Mouse (Mus musculus): ENCODE measurements at regions not wholly inside any gene's neighbourhood (a gene's known extent, or its start where the extent isn't known, plus 50 kb on each side); places are given as distances from the start of the nearest gene placed in this dataset.

- 62% methylated on average over 4 of the region's 4 CpGs for WGBS
- DNase-seq, result no peak
- H3K27me3 ChIP-seq (ENCODE audit: control insufficient read depth, insufficient read depth, low read length), result no peaks in the 10 kb centered on the region
- H3K27ac ChIP-seq (ENCODE audit: insufficient read depth, low read length), result no peak overlapping the region
- no peak for TF ChIP-seq POLR2A (IDR thresholded peaks at IDR 0.05; ENCODE audit: borderline replicate concordance, insufficient read depth, low read length)
- TF ChIP-seq CTCF (IDR thresholded peaks at IDR 0.05; ENCODE audit: borderline replicate concordance, insufficient read depth, low read depth, low read length), result no peak
- no peak overlapping the region for H3K4me3 ChIP-seq (replicated peaks; ENCODE audit: insufficient read depth, low read depth, low read length)
- no peaks in the 10 kb centered on the region for H3K4me1 ChIP-seq (ENCODE audit: control insufficient read depth, insufficient read depth, low read length)
Observed at GRCm38 (mm10) chr2:137594509-137594908, 478.1 kb upstream of the Jag1 start.

- WGBS, result 72% methylated on average over 1 of the region's 1 CpGs
- no peaks in the 10 kb centered on the region for H3K4me1 ChIP-seq (ENCODE audit: control insufficient read depth, insufficient read depth, low read length)
- H3K27ac ChIP-seq (ENCODE audit: insufficient read depth, low read length), result no peak overlapping the region
- TF ChIP-seq CTCF (IDR thresholded peaks at IDR 0.05; ENCODE audit: borderline replicate concordance, insufficient read depth, low read depth, low read length), result no peak
- no peak for TF ChIP-seq POLR2A (IDR thresholded peaks at IDR 0.05; ENCODE audit: borderline replicate concordance, insufficient read depth, low read length)
- no peak for DNase-seq
- H3K4me3 ChIP-seq (replicated peaks; ENCODE audit: insufficient read depth, low read depth, low read length), result no peak overlapping the region
- no peaks in the 10 kb centered on the region for H3K27me3 ChIP-seq (ENCODE audit: control insufficient read depth, insufficient read depth, low read length)
Observed at GRCm38 (mm10) chr2:137591551-137591950, 475.1 kb upstream of the Jag1 start.

GRCm38 (mm10) chr2:137581491-137581890, 465.0 kb upstream of the Jag1 start:
- H3K4me1 ChIP-seq (ENCODE audit: control insufficient read depth, insufficient read depth, low read length), result no peaks in the 10 kb centered on the region
- H3K4me3 ChIP-seq (replicated peaks; ENCODE audit: insufficient read depth, low read depth, low read length), result no peak overlapping the region
- 20% methylated on average over 2 of the region's 2 CpGs for whole genome bisulfite sequencing
- no peaks in the 10 kb centered on the region for H3K27me3 ChIP-seq (ENCODE audit: control insufficient read depth, insufficient read depth, low read length)
- DNase-seq, result no peak
- no peak overlapping the region for H3K27ac ChIP-seq (ENCODE audit: insufficient read depth, low read length)
- no peak for TF ChIP-seq CTCF (IDR thresholded peaks at IDR 0.05; ENCODE audit: borderline replicate concordance, insufficient read depth, low read depth, low read length)
- TF ChIP-seq POLR2A (IDR thresholded peaks at IDR 0.05; ENCODE audit: borderline replicate concordance, insufficient read depth, low read length), result no peak

- Histone ChIP-seq H3K27me3 (ENCODE audit: control insufficient read depth, insufficient read depth, low read length) (no peaks in the 10 kb centered on the region), H3K27ac (ENCODE audit: insufficient read depth, low read length) (no peak overlapping the region), H3K4me3 (replicated peaks; ENCODE audit: insufficient read depth, low read depth, low read length) (no peak overlapping the region), H3K4me1 (ENCODE audit: control insufficient read depth, insufficient read depth, low read length) (no peaks in the 10 kb centered on the region)
- no peak for DNase-seq
- 19% methylated on average over 3 of the region's 3 CpGs for WGBS
- no peak for TF ChIP-seq CTCF (IDR thresholded peaks at IDR 0.05; ENCODE audit: borderline replicate concordance, insufficient read depth, low read depth, low read length)
- TF ChIP-seq POLR2A (IDR thresholded peaks at IDR 0.05; ENCODE audit: borderline replicate concordance, insufficient read depth, low read length), result no peak
Observed at GRCm38 (mm10) chr2:137575750-137576149, 459.3 kb upstream of the Jag1 start.

- H3K27ac ChIP-seq (ENCODE audit: insufficient read depth, low read length), result no peak overlapping the region
- no peak for DNase-seq
- no peaks in the 10 kb centered on the region for H3K27me3 ChIP-seq (ENCODE audit: control insufficient read depth, insufficient read depth, low read length)
- WGBS, result 18% methylated on average over 4 of the region's 4 CpGs
- TF ChIP-seq CTCF (IDR thresholded peaks at IDR 0.05; ENCODE audit: borderline replicate concordance, insufficient read depth, low read depth, low read length) (no peak), POLR2A (IDR thresholded peaks at IDR 0.05; ENCODE audit: borderline replicate concordance, insufficient read depth, low read length) (no peak)
- H3K4me1 ChIP-seq (ENCODE audit: control insufficient read depth, insufficient read depth, low read length), result no peaks in the 10 kb centered on the region
- H3K4me3 ChIP-seq (replicated peaks; ENCODE audit: insufficient read depth, low read depth, low read length), result no peak overlapping the region
Observed at GRCm38 (mm10) chr2:137574845-137575449, 458.5 kb upstream of the Jag1 start.

- 93% methylated on average over 1 of the region's 1 CpGs for WGBS
- H3K27me3 ChIP-seq (ENCODE audit: control insufficient read depth, insufficient read depth, low read length), result no peaks in the 10 kb centered on the region
Observed at GRCm38 (mm10) chr2:137571146-137571545, 454.7 kb upstream of the Jag1 start.

GRCm38 (mm10) chr2:137566619-137567018, 450.2 kb upstream of the Jag1 start:
- H3K4me3 ChIP-seq (replicated peaks; ENCODE audit: insufficient read depth, low read depth, low read length), result no peak overlapping the region
- H3K4me1 ChIP-seq (ENCODE audit: control insufficient read depth, insufficient read depth, low read length), result no peaks in the 10 kb centered on the region
- DNase-seq, result no peak
- no peak overlapping the region for H3K27ac ChIP-seq (ENCODE audit: insufficient read depth, low read length)
- no peak for TF ChIP-seq CTCF (IDR thresholded peaks at IDR 0.05; ENCODE audit: borderline replicate concordance, insufficient read depth, low read depth, low read length)
- no peak for TF ChIP-seq POLR2A (IDR thresholded peaks at IDR 0.05; ENCODE audit: borderline replicate concordance, insufficient read depth, low read length)
- 95% methylated on average over 3 of the region's 3 CpGs for WGBS
- H3K27me3 ChIP-seq (ENCODE audit: control insufficient read depth, insufficient read depth, low read length), result no peaks in the 10 kb centered on the region; the same call in 1 of the 2 replicates

More at GRCm38 (mm10) chr2:137571146-137571545, 454.7 kb upstream of the Jag1 start:
- DNase-seq, result no peak
- no peak overlapping the region for H3K27ac ChIP-seq (ENCODE audit: insufficient read depth, low read length)
- TF ChIP-seq CTCF (IDR thresholded peaks at IDR 0.05; ENCODE audit: borderline replicate concordance, insufficient read depth, low read depth, low read length) (no peak), POLR2A (IDR thresholded peaks at IDR 0.05; ENCODE audit: borderline replicate concordance, insufficient read depth, low read length) (no peak)
- H3K4me1 ChIP-seq (ENCODE audit: control insufficient read depth, insufficient read depth, low read length), result no peaks in the 10 kb centered on the region
- no peak overlapping the region for H3K4me3 ChIP-seq (replicated peaks; ENCODE audit: insufficient read depth, low read depth, low read length)

- WGBS, result 84% methylated on average over 5 of the region's 5 CpGs
- no peak overlapping the region for H3K4me3 ChIP-seq (replicated peaks; ENCODE audit: insufficient read depth, low read depth, low read length)
- TF ChIP-seq POLR2A (IDR thresholded peaks at IDR 0.05; ENCODE audit: borderline replicate concordance, insufficient read depth, low read length) (no peak), CTCF (IDR thresholded peaks at IDR 0.05; ENCODE audit: borderline replicate concordance, insufficient read depth, low read depth, low read length) (no peak)
- H3K27ac ChIP-seq (ENCODE audit: insufficient read depth, low read length), result no peak overlapping the region
- H3K27me3 ChIP-seq (ENCODE audit: control insufficient read depth, insufficient read depth, low read length), result no peaks in the 10 kb centered on the region; the same call in 1 of the 2 replicates
- H3K4me1 ChIP-seq (ENCODE audit: control insufficient read depth, insufficient read depth, low read length), result no peaks in the 10 kb centered on the region
- no peak for DNase-seq
Observed at GRCm38 (mm10) chr2:137564064-137564624, 447.7 kb upstream of the Jag1 start.

Data from cerebellum, adult 2 months (tissue).